Mouse (Mus musculus): ENCODE measurements around the gene Sptbn4.
"Not testable (repeated sequence)": the region's sequence is repeated elsewhere in the genome, so short reads cannot be mapped to it uniquely, and the experiment has no call there.

Gene Sptbn4

GRCm38 (mm10) chr7:27447419-27448286 lies at the start of gene Sptbn4, which contains the start of gene Blvrb:
Sptbn4 (minus strand) TSS chr7:27447686.
Blvrb (plus strand) TSS chr7:27447978.
- peak; percentile 100 for DNase-seq

- not testable (repeated sequence) for DNase-seq
These were observed 47.3 kb upstream of the Sptbn4 start for GRCm38 (mm10) chr7:27494659-27495367.

GRCm38 (mm10) chr7:27493450-27493849 lies 46.0 kb upstream of the Sptbn4 start:
- no peak for DNase-seq

- DNase-seq: peak; percentile 91
These were observed 45.5 kb upstream of the Sptbn4 start for GRCm38 (mm10) chr7:27493022-27493421.

GRCm38 (mm10) chr7:27491856-27492255 lies 44.4 kb upstream of the Sptbn4 start:
- DNase-seq: peak; percentile 94

GRCm38 (mm10) chr7:27490543-27491329 lies 43.2 kb upstream of the Sptbn4 start:
- peak; percentile 100 for DNase-seq

- no peak for DNase-seq
These were observed 42.7 kb upstream of the Sptbn4 start for GRCm38 (mm10) chr7:27490227-27490542.

GRCm38 (mm10) chr7:27489270-27489869 lies 41.9 kb upstream of the Sptbn4 start:
- peak; percentile 95 for DNase-seq

- peak; percentile 98 for DNase-seq
These were observed 40.3 kb upstream of the Sptbn4 start for GRCm38 (mm10) chr7:27487740-27488268.

- peak; percentile 100 for DNase-seq
These were observed 39.5 kb upstream of the Sptbn4 start, which contains the start of gene Sertad1 for GRCm38 (mm10) chr7:27486770-27487697. Sertad1 (plus strand) TSS chr7:27486910.

- DNase-seq: no peak
These were observed 38.8 kb upstream of the Sptbn4 start for GRCm38 (mm10) chr7:27486102-27486769.

- DNase-seq: no peak
These were observed 36.4 kb upstream of the Sptbn4 start for GRCm38 (mm10) chr7:27483860-27484259.

GRCm38 (mm10) chr7:27481627-27481969 lies 34.1 kb upstream of the Sptbn4 start:
- DNase-seq: peak; percentile 100

- no peak for DNase-seq
These were observed 33.6 kb upstream of the Sptbn4 start for GRCm38 (mm10) chr7:27480927-27481626.

GRCm38 (mm10) chr7:27480506-27480905 lies 33.0 kb upstream of the Sptbn4 start:
- peak; percentile 89 for DNase-seq

GRCm38 (mm10) chr7:27479750-27480149 lies 32.3 kb upstream of the Sptbn4 start:
- no peak for DNase-seq

GRCm38 (mm10) chr7:27478561-27478960 lies 31.1 kb upstream of the Sptbn4 start:
- DNase-seq: no peak

GRCm38 (mm10) chr7:27476098-27476635 lies 28.7 kb upstream of the Sptbn4 start:
- DNase-seq: no peak

- DNase-seq: no peak
These were observed 28.1 kb upstream of the Sptbn4 start for GRCm38 (mm10) chr7:27475596-27475995.

GRCm38 (mm10) chr7:27474490-27474954 lies 27.0 kb upstream of the Sptbn4 start:
- peak; percentile 100 for DNase-seq
